Mouse (Mus musculus): ENCODE results near the gene Rab11fip3.

Rab11fip3 gene

GRCm38 (mm10) chr17:26028261-26028660, 41.1 kb downstream of the Rab11fip3 start:
- no peak for DNase-seq

GRCm38 (mm10) chr17:26024674-26025073, 44.7 kb downstream of the Rab11fip3 start:
- DNase-seq, result no peak

GRCm38 (mm10) chr17:26023966-26024365, 45.4 kb downstream of the Rab11fip3 start:
- DNase-seq, result no peak

GRCm38 (mm10) chr17:26023181-26023580, 46.2 kb downstream of the Rab11fip3 start:
- DNase-seq, result no peak

- no peak for DNase-seq
These were observed 47.5 kb downstream of the Rab11fip3 start for GRCm38 (mm10) chr17:26021728-26022341.

GRCm38 (mm10) chr17:26020848-26021347, 48.5 kb downstream of the Rab11fip3 start:
- DNase-seq, result no peak

GRCm38 (mm10) chr17:26018388-26018787, 51.0 kb downstream of the Rab11fip3 start:
- DNase-seq, result no peak

- DNase-seq, result no peak
These were observed 51.4 kb downstream of the Rab11fip3 start for GRCm38 (mm10) chr17:26017949-26018348.

- DNase-seq, result no peak
These were observed 52.3 kb downstream of the Rab11fip3 start for GRCm38 (mm10) chr17:26017021-26017420.

GRCm38 (mm10) chr17:26013711-26014110, 55.6 kb downstream of the Rab11fip3 start:
- no peak for DNase-seq

GRCm38 (mm10) chr17:26011841-26012460, 57.4 kb downstream of the Rab11fip3 start:
- peak; percentile 39 to 50 for DNase-seq

- DNase-seq, result peak; percentile 26 to 42
These were observed 59.8 kb downstream of the Rab11fip3 start for GRCm38 (mm10) chr17:26009540-26009939.

- DNase-seq, result no peak
These were observed 60.6 kb downstream of the Rab11fip3 start for GRCm38 (mm10) chr17:26008787-26009186.

- no peak for DNase-seq
These were observed 61.0 kb downstream of the Rab11fip3 start for GRCm38 (mm10) chr17:26008331-26008730.

- no peak for DNase-seq
These were observed 61.7 kb downstream of the Rab11fip3 start for GRCm38 (mm10) chr17:26007646-26008045.

- DNase-seq, result no peak
These were observed 63.5 kb downstream of the Rab11fip3 start for GRCm38 (mm10) chr17:26005731-26006450.

- no peak for DNase-seq
These were observed 64.6 kb downstream of the Rab11fip3 start for GRCm38 (mm10) chr17:26004711-26005110.

- DNase-seq, result no peak
These were observed 65.5 kb downstream of the Rab11fip3 start for GRCm38 (mm10) chr17:26003864-26004263.

- DNase-seq, result no peak
These were observed 70.9 kb downstream of the Rab11fip3 start for GRCm38 (mm10) chr17:25998425-25998824.

- DNase-seq, result no peak
These were observed 75.9 kb downstream of the Rab11fip3 start for GRCm38 (mm10) chr17:25993489-25993888.

GRCm38 (mm10) chr17:25992274-25992673, 77.1 kb downstream of the Rab11fip3 start:
- DNase-seq, result no peak

GRCm38 (mm10) chr17:25990331-25990730, 79.0 kb downstream of the Rab11fip3 start:
- DNase-seq, result no peak
